Mouse (Mus musculus) myocyte (in vitro differentiated cells): Measurements from ENCODE around the gene Cldn6. TPM values are rescaled to one million over a fixed set of nuclear protein-coding genes. Genes with fewer than 3 reads are reported as not detected.

Source experiments
- H3K27me3 ChIP-seq: one replicate; pipeline ENCODE4 v1.6.1; 2011; ENCODE audit not compliant: control insufficient read depth, insufficient read depth, insufficient read length
- H3K36me3 ChIP-seq: one replicate; pipeline ENCODE4 v1.6.1; 2011; ENCODE audit not compliant: control insufficient read depth, insufficient read depth
- H3K4me2 ChIP-seq: one replicate; pipeline ENCODE4 v1.6.1; 2011; ENCODE audit warnings: low read depth, control low read depth
- H3K4me3 ChIP-seq: one replicate; pipeline ENCODE4 v1.5.1; 2011; ENCODE audit warnings: mild to moderate bottlenecking, control low read depth, moderate library complexity
- H3K79me2 ChIP-seq: one replicate; pipeline ENCODE4 v1.6.1; 2011; ENCODE audit not compliant: control insufficient read depth, insufficient read depth
- H3ac ChIP-seq: one replicate; pipeline ENCODE4 v1.6.1; 2011; ENCODE audit not compliant: control insufficient read depth, insufficient read length
- CEBPB ChIP-seq: IDR thresholded peaks from 2 replicates; pipeline ENCODE4 v1.6.1; 2011; ENCODE audit warnings: mild to moderate bottlenecking, moderate library complexity; ENCODE audit not compliant: poor library complexity, insufficient read depth, severe bottlenecking
- E2F4 ChIP-seq: IDR thresholded peaks from one replicate; pipeline ENCODE4 v1.6.1; 2011; ENCODE audit warnings: mild to moderate bottlenecking, control low read depth, moderate library complexity; ENCODE audit not compliant: insufficient read depth
- MAX ChIP-seq: IDR thresholded peaks from one replicate; pipeline ENCODE4 v1.6.1; 2011; ENCODE audit warnings: low read depth, mild to moderate bottlenecking, control low read depth
- MYOD1 ChIP-seq, 3 experiments: IDR thresholded peaks; one replicate each; pipeline ENCODE4 v1.6.1; 2011; ENCODE audit warnings: control low read depth in 2 of 3, low read depth in 2 of 3, mild to moderate bottlenecking in 2 of 3, moderate library complexity in 1 of 3; ENCODE audit not compliant: insufficient read length in 2 of 3, control insufficient read depth in 1 of 3
- MYOG ChIP-seq, 3 experiments: IDR thresholded peaks; one replicate each; pipeline ENCODE4 v1.6.1; 2011; ENCODE audit warnings: control low read depth in 2 of 3, low read depth in 2 of 3, mild to moderate bottlenecking in 2 of 3; ENCODE audit not compliant: insufficient read length in 2 of 3, control insufficient read depth in 1 of 3, insufficient read depth in 1 of 3
- POLR2A ChIP-seq: IDR thresholded peaks from one replicate; pipeline ENCODE4 v1.6.1; 2011; ENCODE audit warnings: low read depth, mild to moderate bottlenecking, control low read depth, moderate library complexity; ENCODE audit not compliant: insufficient read length
- POLR2AphosphoS2 ChIP-seq: IDR thresholded peaks from one replicate; pipeline ENCODE4 v1.6.1; 2011; ENCODE audit warnings: low read depth, control low read depth; ENCODE audit not compliant: insufficient read length
- REST ChIP-seq: IDR thresholded peaks from one replicate; pipeline ENCODE4 v1.6.1; 2011; ENCODE audit warnings: mild to moderate bottlenecking, control low read depth, moderate library complexity; ENCODE audit not compliant: insufficient read depth, insufficient read length
- SRF ChIP-seq: IDR thresholded peaks from one replicate; pipeline ENCODE4 v1.6.1; 2011; ENCODE audit warnings: low read depth; ENCODE audit not compliant: control insufficient read depth, insufficient read length
- TCF12 ChIP-seq: IDR thresholded peaks from one replicate; pipeline ENCODE4 v1.6.1; 2011; ENCODE audit warnings: mild to moderate bottlenecking, control low read depth; ENCODE audit not compliant: poor library complexity, insufficient read depth, severe bottlenecking
- TCF3 ChIP-seq: IDR thresholded peaks from one replicate; pipeline ENCODE4 v1.6.1; 2011; ENCODE audit warnings: low read depth, control low read depth; ENCODE audit not compliant: insufficient read length
- USF1 ChIP-seq: IDR thresholded peaks from one replicate; pipeline ENCODE4 v1.6.1; 2011; ENCODE audit warnings: low read depth, mild to moderate bottlenecking, control low read depth, moderate library complexity
- polyA plus RNA-seq: library from polyadenylated mRNA; unstranded; fragments of >200 nt; fragmentation: generic; extraction: Trizol; gene quantifications from one replicate; pipeline ENCODE4 v1.2.1, GENCODE M21; 2012; ENCODE audit warnings: missing spikeins

The Cldn6 gene
- polyA plus RNA-seq, 1 experiment: not detected

- H3K27me3 ChIP-seq: no peaks in the 10 kb centered on the region
- TF ChIP-seq TCF3 (no peak), MYOD1 (IDR thresholded peaks at IDR 0.05; ENCODE audit: control insufficient read depth in 1 of 3, insufficient read length in 2 of 3, low read depth in 2 of 3) (no peak), POLR2AphosphoS2 (peak; percentile 88), REST (no peak), E2F4 (peak; percentile 53), SRF (peak; percentile 16), POLR2A (peak; percentile 79)
- peak within 1 kb of the TSS; percentile 40 for H3K4me3 ChIP-seq
- H3K79me2 ChIP-seq: no peaks in the 10 kb centered on the region
- no peaks in the 10 kb centered on the region for H3K36me3 ChIP-seq
- H3K4me2 ChIP-seq: peak within 1 kb of the TSS; percentile 90
- peak within 1 kb of the TSS; percentile 65 for H3ac ChIP-seq
Measured at GRCm38 (mm10) chr17:23725999-23726757, 47.1 kb downstream of the Cldn6 start, which contains the start of gene Pkmyt1. TSS of gene Pkmyt1 (plus strand) at chr17:23726336.

- no peaks in the 10 kb centered on the region for H3K27me3 ChIP-seq
- H3K79me2 ChIP-seq: no peaks in the 10 kb centered on the region
- peak overlapping the region; percentile 73 for H3K4me2 ChIP-seq
- H3K4me3 ChIP-seq: peak overlapping the region; percentile 40
- peak overlapping the region; percentile 65 for H3ac ChIP-seq
- no peaks in the 10 kb centered on the region for H3K36me3 ChIP-seq
- TF ChIP-seq MAX (no peak), USF1 (no peak), POLR2AphosphoS2 (no peak), CEBPB (peak; percentile 44; the same call in 1 of the 2 replicates), MYOG (IDR thresholded peaks at IDR 0.05; ENCODE audit: control insufficient read depth in 1 of 3, insufficient read depth in 1 of 3, insufficient read length in 2 of 3, low read depth in 2 of 3) (no peak)
Measured at GRCm38 (mm10) chr17:23726758-23727142, 47.7 kb downstream of the Cldn6 start.

GRCm38 (mm10) chr17:23730441-23730840, 51.4 kb downstream of the Cldn6 start:
- no peaks in the 10 kb centered on the region for H3K27me3 ChIP-seq
- TF ChIP-seq TCF12 (no peak), MAX (no peak), TCF3 (no peak), REST (no peak), USF1 (no peak)
- no peaks in the 10 kb centered on the region for H3K79me2 ChIP-seq
- peaks cover 3% of the 10 kb centered on the region for H3K36me3 ChIP-seq
- H3K4me2 ChIP-seq: no peak overlapping the region
- H3K4me3 ChIP-seq: no peak overlapping the region
- H3ac ChIP-seq: no peak overlapping the region

Other genes with a start within 250 kb of the Cldn6 start
- not detected for gene Vmn2r117, start 199.6 kb upstream of the Cldn6 start, polyA plus RNA-seq
- gene Zfp213, start 115.0 kb upstream of the Cldn6 start, polyA plus RNA-seq: 9.9 TPM
- gene Zfp13, start 79.8 kb upstream of the Cldn6 start, polyA plus RNA-seq: 5.1 TPM
- 0.02 TPM for gene Zscan10, start 78.4 kb upstream of the Cldn6 start, polyA plus RNA-seq
- not detected for gene Mmp25, start 34.0 kb upstream of the Cldn6 start, polyA plus RNA-seq
- gene Bicdl2, start 18.7 kb upstream of the Cldn6 start, polyA plus RNA-seq: 0.14 TPM
- gene Hcfc1r1, start 5.7 kb upstream of the Cldn6 start, polyA plus RNA-seq: 199 TPM
- gene Thoc6, start 5.4 kb upstream of the Cldn6 start, polyA plus RNA-seq: 30.1 TPM
- gene Tnfrsf12a, start 1.8 kb upstream of the Cldn6 start, polyA plus RNA-seq: 328 TPM
- gene Cldn9, start 4.8 kb downstream of the Cldn6 start, polyA plus RNA-seq: 0.24 TPM
- 0.40 TPM for gene 1520401A03Rik, start 43.5 kb downstream of the Cldn6 start, polyA plus RNA-seq
- gene Pkmyt1, start 47.1 kb downstream of the Cldn6 start, polyA plus RNA-seq: 11.5 TPM
- gene Paqr4, start 61.6 kb downstream of the Cldn6 start, polyA plus RNA-seq: 15.4 TPM
- 0.88 TPM for gene Kremen2, start 66.6 kb downstream of the Cldn6 start, polyA plus RNA-seq
- gene Flywch1, start 92.4 kb downstream of the Cldn6 start, polyA plus RNA-seq: 43.5 TPM
- 0.42 TPM for gene Flywch2, start 106.8 kb downstream of the Cldn6 start, polyA plus RNA-seq
- gene Srrm2, start 111.3 kb downstream of the Cldn6 start, polyA plus RNA-seq: 58.2 TPM
- 986 TPM for gene Elob, start 149.9 kb downstream of the Cldn6 start, polyA plus RNA-seq
- gene Prss33, start 156.8 kb downstream of the Cldn6 start, polyA plus RNA-seq: not detected
- gene Prss32, start 164.6 kb downstream of the Cldn6 start, polyA plus RNA-seq: 0.04 TPM
- gene Prss41, start 164.9 kb downstream of the Cldn6 start, polyA plus RNA-seq: 0.05 TPM
- gene Prss21, start 188.8 kb downstream of the Cldn6 start, polyA plus RNA-seq: not detected
- gene Dcpp1, start 201.6 kb downstream of the Cldn6 start, polyA plus RNA-seq: not detected
- gene Dcpp2, start 201.6 kb downstream of the Cldn6 start, polyA plus RNA-seq: not detected
- not detected for gene Dcpp3, start 238.2 kb downstream of the Cldn6 start, polyA plus RNA-seq